Comparison of ENCODE assay signal across 10 mouse cellular contexts in genomic region chr15:85580483-85580882, GRCm38 (mm10). TPM values are rescaled to one million over a fixed set of nuclear protein-coding genes. Genes with fewer than 3 reads are reported as not detected.
DNase-seq lines count a peak whose midpoint lies in the region; ATAC-seq and TF ChIP-seq lines count a peak whose summit lies in the region.
"Had no signal": no experiment of that assay in that cellular context is flagged by ENCODE, and none has a peak within 500 bp of the region (broad histone marks: within the 10 kb centered on the region; RNA-seq: fewer than 3 reads in every experiment).

No protein-coding gene starts in this region.

- H3K27me3 ChIP-seq in heart, embryonic 16.5 days (ENCODE audit: control insufficient read depth, insufficient read depth, low read length) = peaks cover 91% of the 10 kb centered on the region
- peaks cover 97% of the 10 kb centered on the region for H3K27me3 ChIP-seq in hindbrain, embryonic 10.5 days (ENCODE audit: insufficient read depth, poor library complexity, severe bottlenecking)
- peaks cover 97% of the 10 kb centered on the region for H3K27me3 ChIP-seq in liver, embryonic 15.5 days
- H3K27me3 ChIP-seq in thymus, adult 2 months (ENCODE audit: control insufficient read depth, insufficient read depth, low read length) = peaks cover 15% of the 10 kb centered on the region

- under 1% methylated on average over 43 of the region's 47 CpGs for WGBS in heart, embryonic 16.5 days
- WGBS in hindbrain, embryonic 10.5 days = under 1% methylated on average over 47 of the region's 47 CpGs
- 1% methylated on average over 47 of the region's 47 CpGs for WGBS in liver, embryonic 15.5 days (ENCODE audit: insufficient replicate concordance)
- WGBS in thymus, adult 2 months = 1% methylated on average over 45 of the region's 47 CpGs

- H3K4me1 ChIP-seq in heart, embryonic 16.5 days (ENCODE audit: control insufficient read depth, insufficient read depth, low read length) = peaks cover 19% of the 10 kb centered on the region
- H3K4me1 ChIP-seq in hindbrain, embryonic 10.5 days (replicated peaks) = peaks cover 82% of the 10 kb centered on the region
- H3K4me1 ChIP-seq in liver, embryonic 15.5 days (replicated peaks) = 0 out of 2 replicates have a peak, but pooled peaks cover 2% of the 10 kb centered on the region
- H3K4me1 ChIP-seq in thymus, adult 2 months (replicated peaks; ENCODE audit: control insufficient read depth, insufficient read depth, low read length) = no peaks in the 10 kb centered on the region

- no peaks in the 10 kb centered on the region for H3K36me3 ChIP-seq in heart, embryonic 16.5 days (ENCODE audit: control insufficient read depth, insufficient read depth)
- no peaks in the 10 kb centered on the region for H3K36me3 ChIP-seq in hindbrain, embryonic 10.5 days
- H3K36me3 ChIP-seq in liver, embryonic 15.5 days (replicated peaks) = no peaks in the 10 kb centered on the region
- no peaks in the 10 kb centered on the region for H3K36me3 ChIP-seq in thymus, adult 2 months (ENCODE audit: control insufficient read depth, insufficient read depth, low read length)

- no peak for DNase-seq in heart, postnatal 10 days
- DNase-seq in hindbrain, embryonic 10.5 days (ENCODE audit: low spot score) = peak; percentile 42
- DNase-seq in retina, embryonic 14.5 days (ENCODE audit: low spot score) = peak; percentile 17
- DNase-seq in thymus, adult 2 months = no peak
- no peak for DNase-seq in layer of hippocampus, postnatal 14 days (ENCODE audit: low spot score in 2 of 2)

- peak overlapping the region; percentile 50 for H3K9ac ChIP-seq in heart, embryonic 16.5 days (ENCODE audit: low read length)
- H3K9ac ChIP-seq in liver, embryonic 15.5 days = no peak overlapping the region

- intact Hi-C loops in heart, postnatal 10 days (cut with DNase I) = loop anchor here (5.0 kb wide), 2 partner anchors 193 to 428 kb away; no protein-coding TSS in a partner anchor

- TF ChIP-seq CTCF in thymus, adult 2 months (IDR thresholded peaks at IDR 0.05; ENCODE audit: borderline replicate concordance, control insufficient read depth, extremely low read depth, insufficient read depth, low read length, poor library complexity) = no peak

- ATAC-seq in heart, embryonic 16.5 days (replicated peaks; ENCODE audit: extremely low read depth, insufficient read depth, low FRiP score) = no peak
- no peak for ATAC-seq in liver, embryonic 15.5 days (ENCODE audit: insufficient read depth)
- no peak for ATAC-seq in monocyte, adult 5-6 weeks (replicated peaks; ENCODE audit: insufficient number of reproducible peaks, low FRiP score, low TSS enrichment, poor library complexity, severe bottlenecking)

- H3K4me2 ChIP-seq in heart, embryonic 16.5 days (ENCODE audit: low read depth, low read length) = peak overlapping the region; percentile 87
- H3K4me2 ChIP-seq in liver, embryonic 15.5 days = peak overlapping the region; percentile 58

- H3K4me3 ChIP-seq in heart, embryonic 16.5 days (ENCODE audit: low read length) = peak overlapping the region; percentile 59
- peak overlapping the region; percentile 77 for H3K4me3 ChIP-seq in hindbrain, embryonic 10.5 days
- H3K4me3 ChIP-seq in liver, embryonic 15.5 days (replicated peaks) = peak overlapping the region; percentile 36
- H3K4me3 ChIP-seq in thymus, adult 2 months (ENCODE audit: control insufficient read depth, insufficient read depth, low read length) = no peak overlapping the region
- H3K4me3 ChIP-seq: erythroblast, embryonic 14.5 days had no signal

- H3K9me3 ChIP-seq in heart, embryonic 16.5 days (replicated peaks; ENCODE audit: control insufficient read depth, low read length) = no peaks in the 10 kb centered on the region
- no peaks in the 10 kb centered on the region for H3K9me3 ChIP-seq in hindbrain, embryonic 10.5 days
- no peaks in the 10 kb centered on the region for H3K9me3 ChIP-seq in liver, embryonic 15.5 days (replicated peaks)

- TF ChIP-seq POLR2A in thymus, adult 2 months (IDR thresholded peaks at IDR 0.05; ENCODE audit: control insufficient read depth, extremely low read depth, insufficient read depth, low read length, poor library complexity) = no peak

- no peak overlapping the region for H3K27ac ChIP-seq in heart, embryonic 16.5 days (ENCODE audit: low read length)
- H3K27ac ChIP-seq in hindbrain, embryonic 10.5 days = peak overlapping the region; percentile 92
- no peak overlapping the region for H3K27ac ChIP-seq in liver, embryonic 15.5 days (replicated peaks)
- no peak overlapping the region for H3K27ac ChIP-seq in thymus, adult 2 months (ENCODE audit: control insufficient read depth, insufficient read depth, low read length)

RNA-seq across cellular contexts. Expression of gene Wnt7b, which starts 1.8 kb away (rescaled TPM):
- polyA plus RNA-seq in heart, embryonic 16.5 days (2015; fragmentation: Nextera tagmentation; extraction: Ambion mirVana) = 0.97 and 4.0 TPM in 2 replicates
- under 1 TPM; 0.22 to 0.25 TPM for total RNA-seq in heart, postnatal 10 days (2021)
- 52.3 and 127 TPM in 2 replicates for polyA plus RNA-seq in hindbrain, embryonic 10.5 days (2016; fragmentation: Nextera tagmentation; extraction: Ambion mirVana)
- polyA plus RNA-seq in liver, embryonic 15.5 days (2015; fragmentation: Nextera tagmentation; extraction: Ambion mirVana) = 0.18 and 0.21 TPM in 2 replicates
- total RNA-seq in monocyte, adult 5-6 weeks (2017) = not detected in 3 replicates
- polyA plus RNA-seq in thymus, adult 2 months (2012; rRNA removed) = 3.4 and 3.8 TPM in 2 replicates
- total RNA-seq in layer of hippocampus, postnatal 14 days (2021) = 10 to 100 TPM; 33.8 to 34.8 TPM
- total RNA-seq: CH12.LX had no signal
- polyA plus RNA-seq: erythroblast, embryonic 14.5 days had no signal

Comparison
In these comparisons a context has a peak if more than half of its experiments do, and no peak if none do; other contexts are left out.
1. DNase-seq: peak in hindbrain, embryonic 10.5 days (single experiment) and retina, embryonic 14.5 days (single experiment); none in heart, postnatal 10 days (0 of 2), thymus, adult 2 months (single experiment) and layer of hippocampus, postnatal 14 days (0 of 2).
2. RNA of gene Wnt7b, which starts 1.8 kb away (polyA plus RNA-seq): 52.3 to 127 TPM in hindbrain, embryonic 10.5 days; 3.4 to 3.8 TPM in thymus, adult 2 months, 0.97 to 4.0 TPM in heart, embryonic 16.5 days and 0.18 to 0.21 TPM in liver, embryonic 15.5 days; every median in the first group is over 10 times any median in the second.